Mouse (Mus musculus) erythroblast, embryonic 14.5 days (primary cell): ENCODE data around the gene Itgb2. TPM values are rescaled to one million over a fixed set of nuclear protein-coding genes. Genes with fewer than 3 reads are reported as not detected.

Experiments
- H3K27me3 ChIP-seq: 2 replicates; pipeline ENCODE4 v1.6.1; 2012; ENCODE audit warnings: inconsistent platforms; ENCODE audit not compliant: control insufficient read depth
- H3K36me3 ChIP-seq: 2 replicates; pipeline ENCODE4 v1.6.1; 2012; ENCODE audit warnings: mild to moderate bottlenecking, inconsistent platforms; ENCODE audit not compliant: control insufficient read depth
- H3K4me1 ChIP-seq: 2 replicates; pipeline ENCODE4 v1.6.1; 2012; ENCODE audit warnings: inconsistent platforms; ENCODE audit not compliant: control insufficient read depth
- H3K4me3 ChIP-seq: replicated peaks from 2 replicates; pipeline ENCODE3; 2012; ENCODE audit warnings: moderate library complexity, mild to moderate bottlenecking, inconsistent platforms
- H3K9me3 ChIP-seq: 2 replicates; pipeline ENCODE4 v1.6.1; 2012; ENCODE audit warnings: low read length, inconsistent platforms, mixed read lengths; ENCODE audit not compliant: control insufficient read depth
- GATA1 ChIP-seq: IDR thresholded peaks from 2 replicates; pipeline ENCODE4 v1.6.1; 2012; ENCODE audit warnings: low read length, inconsistent platforms, mixed read lengths
- TAL1 ChIP-seq: IDR thresholded peaks from 3 replicates; pipeline ENCODE4 v1.6.1; 2012; ENCODE audit warnings: low read length, inconsistent platforms, mixed read lengths
- polyA plus RNA-seq: library from polyadenylated mRNA; stranded (reverse); fragments of >175 nt; gene quantifications from 2 replicates; pipeline ENCODE4 v1.2.3, GENCODE M21; 2012

Itgb2 gene
- polyA plus RNA-seq, 1 experiment = 0.14 TPM

DNA sequence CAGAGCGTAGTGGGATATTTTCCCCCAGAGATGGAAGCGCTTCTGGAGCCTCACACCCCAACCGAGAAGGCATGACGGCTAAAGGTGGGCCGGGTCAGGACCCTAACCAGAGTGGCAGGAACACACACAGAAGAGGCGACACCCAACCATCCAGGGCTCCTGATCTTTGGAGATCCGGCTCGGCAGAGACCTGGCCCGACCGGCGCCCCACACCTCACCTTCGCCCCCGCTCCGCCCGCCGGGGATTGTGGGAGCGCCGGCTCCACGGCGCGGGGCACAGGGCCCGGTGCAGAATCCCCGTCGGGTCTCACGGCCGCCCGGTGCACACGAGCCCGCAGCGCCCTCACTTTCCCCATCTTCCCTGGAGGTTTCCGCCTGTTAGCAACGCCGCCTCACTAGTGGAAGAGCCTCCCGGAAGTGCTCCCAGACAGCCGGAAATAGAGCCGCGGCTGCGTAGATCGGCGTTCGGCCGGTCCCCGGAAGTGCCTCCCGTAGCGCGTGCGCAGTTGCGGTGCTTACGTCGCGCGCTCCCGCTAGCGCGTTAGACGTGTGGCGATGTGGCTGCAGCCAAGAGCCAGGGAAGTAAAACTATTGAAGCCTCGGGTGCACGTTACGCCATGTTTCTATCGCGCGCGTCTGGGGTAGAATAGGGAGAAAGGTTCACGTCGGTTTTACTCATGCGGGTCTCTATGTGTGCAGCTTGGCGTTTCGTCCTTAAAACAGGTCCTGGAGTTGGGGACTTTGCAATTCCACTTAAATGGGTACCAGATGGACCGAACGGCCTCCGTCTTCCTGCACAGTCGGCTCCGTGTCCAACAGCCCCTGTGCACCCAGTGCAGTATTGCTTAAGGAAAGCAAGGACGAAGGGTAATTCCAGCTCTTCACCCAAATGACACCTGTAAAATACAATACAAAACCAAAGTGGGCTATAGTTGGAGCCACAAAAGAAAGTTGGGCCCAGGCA, 14.4 kb upstream of the Itgb2 start, which contains the start of gene Fam207a:
Gene Fam207a (minus strand): TSS at position 401 of the 964 bp plus-strand sequence.
- peaks cover 52% of the 10 kb centered on the region for H3K4me1 ChIP-seq

DNA sequence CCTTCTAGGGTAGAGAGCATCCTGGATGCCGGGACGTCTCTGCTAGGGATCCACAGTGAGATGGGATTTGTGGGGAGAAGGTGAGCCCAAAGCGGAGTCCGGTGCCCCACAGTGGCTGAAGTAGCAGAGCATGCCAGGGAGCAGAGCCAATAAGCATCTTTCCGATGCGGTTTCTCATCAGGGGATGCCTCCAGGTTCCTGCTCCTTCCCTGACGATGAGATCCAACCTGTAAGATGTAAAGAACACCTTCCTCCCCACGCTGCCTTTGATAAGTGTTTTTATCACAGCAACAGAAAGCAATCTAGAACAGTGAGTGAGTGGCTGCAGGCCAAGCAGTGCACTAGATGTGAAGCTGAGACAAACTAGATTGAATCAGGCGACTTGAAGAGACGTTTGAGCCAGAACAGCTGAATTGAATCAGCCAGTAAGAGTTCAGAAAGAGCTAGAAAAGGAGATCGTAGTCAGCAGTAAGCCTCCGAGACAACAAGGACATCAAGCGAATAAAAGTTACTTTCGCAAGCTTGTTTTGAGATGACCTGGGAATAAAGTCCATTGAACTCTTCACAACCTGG, 13.6 kb upstream of the Itgb2 start:
- Histone ChIP-seq H3K27me3 (peaks cover 5% of the 10 kb centered on the region), H3K4me3 (peak overlapping the region; percentile 83), H3K36me3 (peaks cover 30% of the 10 kb centered on the region), H3K4me1 (peaks cover 44% of the 10 kb centered on the region), H3K9me3 (no peaks in the 10 kb centered on the region)
- no peak for TF ChIP-seq TAL1
- TF ChIP-seq GATA1 = no peak

More for the DNA sequence above, 14.4 kb upstream of the Itgb2 start, which contains the start of gene Fam207a:
- peak within 1 kb of the TSS; percentile 83 for H3K4me3 ChIP-seq
- H3K27me3 ChIP-seq = peaks cover 3% of the 10 kb centered on the region; the same call in 1 of the 2 replicates
- peaks cover 38% of the 10 kb centered on the region for H3K36me3 ChIP-seq
- no peaks in the 10 kb centered on the region for H3K9me3 ChIP-seq
- TF ChIP-seq TAL1 = no peak
- no peak for TF ChIP-seq GATA1

DNA sequence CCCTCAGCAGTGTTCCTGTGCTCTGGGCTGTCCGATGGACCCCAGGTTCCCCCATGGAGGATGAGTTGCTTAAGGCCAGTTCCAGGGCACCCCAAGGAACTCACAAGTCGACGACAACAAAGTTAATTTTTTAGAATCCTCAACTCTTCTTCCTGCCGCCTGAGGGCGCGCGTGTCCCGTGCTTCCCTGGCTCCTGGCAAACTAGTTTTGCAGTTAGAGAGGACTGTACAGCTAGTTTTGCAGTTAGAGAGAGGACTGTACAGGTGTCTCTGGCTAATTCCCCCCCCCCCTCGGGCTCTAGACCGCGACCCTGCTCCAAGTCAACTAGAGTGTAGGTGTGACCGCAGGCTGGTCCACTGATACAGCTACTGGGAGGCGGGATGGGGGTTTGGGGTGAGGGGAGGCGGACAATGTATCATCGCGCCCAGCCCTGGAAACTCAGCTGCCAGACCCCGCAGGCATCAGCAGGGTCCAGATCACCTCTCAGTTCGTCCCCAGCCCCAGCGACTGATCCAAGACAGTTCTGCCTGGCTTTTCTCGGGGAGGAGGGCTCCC, 12.9 kb upstream of the Itgb2 start:
- peaks cover 10% of the 10 kb centered on the region for H3K27me3 ChIP-seq
- peaks cover 23% of the 10 kb centered on the region for H3K36me3 ChIP-seq
- no peak overlapping the region for H3K4me3 ChIP-seq
- peaks cover 42% of the 10 kb centered on the region for H3K4me1 ChIP-seq
- TF ChIP-seq TAL1 (no peak), GATA1 (no peak)
- H3K9me3 ChIP-seq = no peaks in the 10 kb centered on the region

DNA sequence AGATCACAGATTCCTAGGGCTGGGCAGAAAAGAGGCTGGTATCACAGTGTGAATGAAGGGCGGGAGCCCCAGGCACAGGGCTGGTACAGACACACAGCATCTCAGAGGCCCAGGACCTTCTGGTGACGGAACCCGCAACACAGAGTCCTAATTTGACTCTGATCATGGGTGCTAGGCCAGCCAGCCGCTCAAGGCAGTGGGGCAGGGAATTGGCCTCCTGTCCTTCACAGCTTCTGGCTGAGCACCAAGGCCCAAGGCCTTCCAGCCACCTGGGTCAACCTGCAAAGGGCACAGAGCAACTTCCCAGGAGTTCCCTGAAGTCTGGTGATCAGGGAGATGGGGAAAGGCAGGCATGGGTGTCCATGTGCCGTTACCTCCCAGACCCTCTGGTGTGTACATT, 12.3 kb upstream of the Itgb2 start:
- peaks cover 17% of the 10 kb centered on the region for H3K27me3 ChIP-seq
- TF ChIP-seq GATA1 (no peak), TAL1 (no peak)
- no peak overlapping the region for H3K4me3 ChIP-seq
- no peaks in the 10 kb centered on the region for H3K9me3 ChIP-seq
- H3K36me3 ChIP-seq = peaks cover 17% of the 10 kb centered on the region
- peaks cover 47% of the 10 kb centered on the region for H3K4me1 ChIP-seq

DNA sequence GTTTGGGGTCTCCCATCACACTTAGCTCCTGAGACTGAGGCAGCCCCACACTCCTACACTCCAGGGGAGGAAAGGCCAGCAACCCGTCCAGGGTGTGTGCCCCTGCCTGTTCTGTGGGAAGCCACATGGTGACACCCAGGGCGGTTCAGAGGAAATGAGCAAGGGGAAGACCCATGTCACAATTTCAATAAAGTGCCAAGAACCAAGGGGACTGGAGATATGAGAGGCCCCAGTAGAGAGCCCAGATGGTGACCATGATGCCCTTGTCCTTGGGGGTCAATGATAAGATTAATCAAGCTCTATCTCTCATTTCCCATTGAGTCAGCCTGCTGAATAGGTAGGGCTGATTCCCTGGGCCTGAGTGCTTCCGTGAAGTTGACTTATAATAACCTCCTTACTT, 10.9 kb upstream of the Itgb2 start:
- Histone ChIP-seq H3K4me1 (peaks cover 46% of the 10 kb centered on the region), H3K36me3 (peaks cover 4% of the 10 kb centered on the region), H3K4me3 (no peak overlapping the region), H3K9me3 (no peaks in the 10 kb centered on the region), H3K27me3 (peaks cover 31% of the 10 kb centered on the region)
- TF ChIP-seq GATA1 = no peak
- TF ChIP-seq TAL1 = no peak

DNA sequence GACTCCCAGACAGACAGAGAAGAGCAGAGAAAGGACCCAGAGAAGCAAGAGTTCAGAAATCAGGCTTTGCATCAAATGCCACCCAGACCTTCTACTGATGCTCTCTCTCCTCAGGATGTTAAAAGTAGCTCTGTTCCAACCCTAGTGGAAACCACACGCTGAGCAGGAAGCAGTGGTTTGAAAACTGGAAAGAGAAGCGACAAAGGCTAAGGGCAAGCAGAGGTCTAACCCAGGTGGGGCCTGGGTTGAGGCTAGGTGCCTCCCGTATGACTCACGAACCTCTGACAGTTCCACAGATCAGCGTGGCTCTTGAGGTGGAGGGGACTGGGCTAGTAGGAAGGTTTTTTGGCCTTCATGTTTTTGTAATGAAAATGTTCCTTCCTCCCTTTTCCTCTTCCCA, 9.6 kb upstream of the Itgb2 start:
- Histone ChIP-seq H3K4me1 (peaks cover 34% of the 10 kb centered on the region), H3K9me3 (no peaks in the 10 kb centered on the region), H3K4me3 (no peak overlapping the region), H3K36me3 (no peaks in the 10 kb centered on the region), H3K27me3 (peaks cover 31% of the 10 kb centered on the region)
- TF ChIP-seq TAL1 = no peak
- no peak for TF ChIP-seq GATA1

DNA sequence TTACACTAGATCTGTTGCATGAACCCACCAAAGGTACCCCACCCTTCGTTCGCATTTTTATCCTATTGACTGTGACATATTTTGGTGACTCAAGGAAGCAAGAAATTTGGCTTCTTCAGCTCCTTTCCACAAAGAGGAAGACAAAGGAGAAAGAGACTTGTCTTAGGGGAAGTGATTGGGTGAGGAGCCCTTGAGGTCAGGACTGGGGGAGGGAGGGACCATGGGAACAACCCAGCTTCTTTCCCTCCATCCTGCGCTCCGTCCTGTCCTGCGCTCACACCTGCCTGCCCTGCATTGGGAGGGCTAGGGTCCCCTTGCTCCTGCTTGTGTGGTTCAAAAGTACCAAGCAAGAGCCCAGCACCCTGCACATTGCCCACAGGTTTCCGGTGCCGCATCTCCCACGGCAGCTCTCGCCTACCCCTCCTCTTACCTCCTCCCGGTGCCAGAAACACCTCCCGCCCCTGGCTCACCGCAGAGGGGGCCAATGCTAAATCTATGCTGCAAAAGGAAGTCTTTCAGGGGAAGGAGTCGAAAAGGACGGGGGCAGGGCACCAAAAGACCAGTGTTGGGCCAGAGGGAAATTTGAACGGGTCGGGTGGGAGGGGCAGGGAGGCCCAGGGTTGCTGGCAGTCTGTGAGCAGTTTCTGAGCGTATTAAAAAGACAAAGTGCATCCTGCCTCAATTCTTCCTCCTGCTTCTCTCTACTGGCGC, 7.9 kb upstream of the Itgb2 start:
- Histone ChIP-seq H3K4me3 (no peak overlapping the region), H3K36me3 (no peaks in the 10 kb centered on the region), H3K9me3 (no peaks in the 10 kb centered on the region), H3K27me3 (peaks cover 31% of the 10 kb centered on the region), H3K4me1 (peaks cover 20% of the 10 kb centered on the region)
- no peak for TF ChIP-seq TAL1
- no peak for TF ChIP-seq GATA1

DNA sequence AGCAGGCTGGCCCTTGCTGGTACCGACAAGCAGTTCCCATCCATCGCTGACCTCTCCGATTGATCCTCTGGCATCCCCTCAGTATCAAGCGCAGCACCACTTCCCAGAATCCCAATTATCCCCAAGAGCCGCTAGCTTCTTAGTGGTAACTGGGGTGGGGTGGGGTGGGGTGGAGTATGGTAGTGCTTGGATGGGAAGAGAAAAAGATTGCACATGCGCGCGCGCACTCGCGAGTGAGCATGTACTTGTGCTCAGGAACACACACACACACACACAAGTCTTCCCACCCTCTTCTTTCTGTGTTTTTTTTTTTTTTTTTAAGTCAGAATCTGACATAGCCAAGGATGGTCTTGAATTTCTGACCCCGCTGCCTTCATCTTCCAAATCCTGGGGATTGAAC, 7.3 kb upstream of the Itgb2 start:
- Histone ChIP-seq H3K9me3 (no peaks in the 10 kb centered on the region), H3K36me3 (no peaks in the 10 kb centered on the region), H3K4me3 (no peak overlapping the region), H3K4me1 (peaks cover 15% of the 10 kb centered on the region), H3K27me3 (peaks cover 31% of the 10 kb centered on the region)
- TF ChIP-seq TAL1 (no peak), GATA1 (no peak)

DNA sequence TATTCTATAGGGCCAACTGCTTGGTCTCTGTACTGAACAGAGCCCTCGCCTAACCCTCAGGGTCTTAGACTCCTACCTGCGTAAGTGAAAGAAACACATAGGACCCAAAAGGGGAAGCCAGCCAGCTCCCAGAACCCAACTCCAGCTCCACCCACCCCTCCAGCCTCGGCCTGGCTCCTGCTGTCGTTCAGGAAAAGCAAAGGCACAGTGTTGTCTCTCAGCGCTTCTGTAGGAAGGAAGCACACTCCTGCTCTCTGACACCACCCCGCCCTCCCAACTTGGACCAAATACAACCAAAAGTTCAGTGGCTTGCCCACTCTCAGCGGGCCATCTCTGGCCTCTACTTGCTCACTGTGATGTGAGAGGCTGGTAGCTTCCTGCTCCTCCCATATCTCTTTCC, 6.7 kb upstream of the Itgb2 start:
- TF ChIP-seq TAL1 (no peak), GATA1 (no peak)
- Histone ChIP-seq H3K4me3 (no peak overlapping the region), H3K9me3 (no peaks in the 10 kb centered on the region), H3K27me3 (peaks cover 31% of the 10 kb centered on the region), H3K4me1 (peaks cover 14% of the 10 kb centered on the region), H3K36me3 (no peaks in the 10 kb centered on the region)
